Comparison of ENCODE assay signal across 17 mouse cellular contexts in genomic region chr2:45055034-45055615, GRCm38 (mm10).
DNase-seq lines count a peak whose midpoint lies in the region; ATAC-seq and TF ChIP-seq lines count a peak whose summit lies in the region.
"Had no signal": no experiment of that assay in that cellular context is flagged by ENCODE, and none has a peak within 500 bp of the region (broad histone marks: within the 10 kb centered on the region; RNA-seq: fewer than 3 reads in every experiment).

No protein-coding gene starts in this region.

- WGBS in forebrain, embryonic 12.5 days: 65% methylated on average over 8 of the region's 8 CpGs
- WGBS in forebrain, embryonic 11.5 days: 77% methylated on average over 8 of the region's 8 CpGs
- 51% methylated on average over 8 of the region's 8 CpGs for WGBS in kidney, embryonic 15.5 days
- WGBS in liver, embryonic 14.5 days (ENCODE audit: insufficient replicate concordance): 22% methylated on average over 8 of the region's 8 CpGs

- no peaks in the 10 kb centered on the region for H3K9me3 ChIP-seq in forebrain, embryonic 12.5 days
- no peaks in the 10 kb centered on the region for H3K9me3 ChIP-seq in forebrain, embryonic 11.5 days (ENCODE audit: control insufficient read depth, low read length)
- no peaks in the 10 kb centered on the region for H3K9me3 ChIP-seq in kidney, embryonic 15.5 days (replicated peaks)
- H3K9me3 ChIP-seq in erythroblast, embryonic 14.5 days (ENCODE audit: control insufficient read depth, low read length): no peaks in the 10 kb centered on the region
- H3K9me3 ChIP-seq in liver, embryonic 14.5 days (ENCODE audit: control insufficient read depth, low read length): no peaks in the 10 kb centered on the region
- H3K9me3 ChIP-seq: G1E; limb, embryonic 13.5 days; neural tube, embryonic 12.5 days had no signal

- no peak for ATAC-seq in forebrain, embryonic 12.5 days (ENCODE audit: low FRiP score)
- ATAC-seq in forebrain, embryonic 11.5 days (replicated peaks; ENCODE audit: low FRiP score): no peak
- no peak for ATAC-seq in kidney, embryonic 15.5 days (replicated peaks; ENCODE audit: low FRiP score)
- ATAC-seq in liver, embryonic 14.5 days (ENCODE audit: insufficient read depth): peak; percentile 61
- ATAC-seq: activated CD4-positive, CD25-positive, alpha-beta regulatory T cell, adult 4 months; hindbrain, postnatal 0 days had no signal

- H3K36me3 ChIP-seq in forebrain, embryonic 12.5 days (replicated peaks): no peaks in the 10 kb centered on the region
- H3K36me3 ChIP-seq in forebrain, embryonic 11.5 days (ENCODE audit: control insufficient read depth, insufficient read depth, low read length): no peaks in the 10 kb centered on the region
- no peaks in the 10 kb centered on the region; the same call in 1 of the 2 replicates for H3K36me3 ChIP-seq in kidney, embryonic 15.5 days
- H3K36me3 ChIP-seq in erythroblast, embryonic 14.5 days (ENCODE audit: control insufficient read depth): peaks cover 22% of the 10 kb centered on the region
- H3K36me3 ChIP-seq in liver, embryonic 14.5 days (replicated peaks; ENCODE audit: control insufficient read depth, insufficient read depth, low read depth): no peaks in the 10 kb centered on the region; the same call in 1 of the 2 replicates
- H3K36me3 ChIP-seq: neural tube, embryonic 12.5 days had no signal

- peaks cover 55% of the 10 kb centered on the region for H3K4me1 ChIP-seq in forebrain, embryonic 12.5 days
- peaks cover 5% of the 10 kb centered on the region; the same call in 1 of the 2 replicates for H3K4me1 ChIP-seq in forebrain, embryonic 11.5 days (replicated peaks; ENCODE audit: control insufficient read depth, insufficient read depth, low read length)
- peaks cover 41% of the 10 kb centered on the region for H3K4me1 ChIP-seq in kidney, embryonic 15.5 days
- H3K4me1 ChIP-seq in erythroblast, embryonic 14.5 days (ENCODE audit: control insufficient read depth): peaks cover 85% of the 10 kb centered on the region
- peaks cover 58% of the 10 kb centered on the region in 2 experiments for H3K4me1 ChIP-seq in liver, embryonic 14.5 days (replicated peaks; ENCODE audit: control insufficient read depth in 2 of 2, insufficient read depth in 2 of 2, low read length in 1 of 2)

- H3K27ac ChIP-seq in forebrain, embryonic 12.5 days: peak overlapping the region; percentile 3; the same call in 1 of the 2 replicates
- H3K27ac ChIP-seq in forebrain, embryonic 11.5 days (ENCODE audit: low read depth, low read length): no peak overlapping the region
- peak overlapping the region; percentile 74 for H3K27ac ChIP-seq in kidney, embryonic 15.5 days
- H3K27ac ChIP-seq in liver, embryonic 14.5 days: peak overlapping the region; percentile 94
- H3K27ac ChIP-seq: limb, embryonic 13.5 days; neural tube, embryonic 12.5 days had no signal

- H3K4me3 ChIP-seq in forebrain, embryonic 12.5 days (replicated peaks): no peak overlapping the region
- no peak overlapping the region for H3K4me3 ChIP-seq in forebrain, embryonic 11.5 days (ENCODE audit: low read depth, low read length)
- H3K4me3 ChIP-seq in kidney, embryonic 15.5 days (replicated peaks): no peak overlapping the region
- H3K4me3 ChIP-seq in erythroblast, embryonic 14.5 days (replicated peaks): peak overlapping the region; percentile 53
- peak overlapping the region; percentile 1 to 32; a peak in 3 of 4 replicates for H3K4me3 ChIP-seq in liver, embryonic 14.5 days (ENCODE audit: insufficient read depth in 1 of 2, low read depth in 2 of 2, low read length in 2 of 2)
- H3K4me3 ChIP-seq: limb, embryonic 13.5 days; neural tube, embryonic 12.5 days had no signal

- no peak overlapping the region for H3K9ac ChIP-seq in forebrain, embryonic 12.5 days
- no peak overlapping the region for H3K9ac ChIP-seq in forebrain, embryonic 11.5 days (ENCODE audit: low read length)
- H3K9ac ChIP-seq in kidney, embryonic 15.5 days: no peak overlapping the region
- peak overlapping the region; percentile 15 for H3K9ac ChIP-seq in liver, embryonic 14.5 days (replicated peaks)
- H3K9ac ChIP-seq: limb, embryonic 13.5 days; neural tube, embryonic 12.5 days had no signal

- no peaks in the 10 kb centered on the region for H3K27me3 ChIP-seq in forebrain, embryonic 12.5 days
- no peaks in the 10 kb centered on the region for H3K27me3 ChIP-seq in forebrain, embryonic 11.5 days (ENCODE audit: control insufficient read depth, insufficient read depth, low read length)
- H3K27me3 ChIP-seq in kidney, embryonic 15.5 days: no peaks in the 10 kb centered on the region
- H3K27me3 ChIP-seq in erythroblast, embryonic 14.5 days (ENCODE audit: control insufficient read depth): no peaks in the 10 kb centered on the region
- H3K27me3 ChIP-seq in liver, embryonic 14.5 days (ENCODE audit: control insufficient read depth, insufficient read depth, low read length): no peaks in the 10 kb centered on the region
- H3K27me3 ChIP-seq: neural tube, embryonic 12.5 days had no signal

- TF ChIP-seq EP300 in liver, embryonic 14.5 days (IDR thresholded peaks at IDR 0.05; ENCODE audit: low read depth): peak; percentile 26; the same call in 1 of the 2 replicates

- no peak for DNase-seq in forebrain, embryonic 11.5 days (ENCODE audit: low spot score)
- no peak for DNase-seq in kidney, postnatal 25 days
- peak in 1 of 3 experiments; percentile 46 for DNase-seq in liver, embryonic 14.5 days (ENCODE audit: low read depth in 3 of 3, low spot score in 3 of 3)
- no peak for DNase-seq in layer of hippocampus, adult 11-12 months (ENCODE audit: low spot score)
- DNase-seq in frontal cortex, postnatal 36 days (ENCODE audit: low spot score in 2 of 2): no peak
- DNase-seq: cerebellum, postnatal 14 days; gastrocnemius, postnatal 36 days; layer of hippocampus, adult 9-11 months; midbrain, embryonic 14.5 days had no signal

- no peak overlapping the region for H3K4me2 ChIP-seq in forebrain, embryonic 12.5 days
- H3K4me2 ChIP-seq in forebrain, embryonic 11.5 days (ENCODE audit: low read depth, low read length, severe bottlenecking): no peak overlapping the region
- H3K4me2 ChIP-seq in kidney, embryonic 15.5 days: no peak overlapping the region
- peak overlapping the region; percentile 73 for H3K4me2 ChIP-seq in liver, embryonic 14.5 days (ENCODE audit: low read depth)
- H3K4me2 ChIP-seq: limb, embryonic 13.5 days; neural tube, embryonic 12.5 days had no signal

- no peak for TF ChIP-seq CTCF in liver, embryonic 14.5 days (IDR thresholded peaks at IDR 0.05; ENCODE audit: low read depth)

Comparison
In these comparisons a context has a peak if more than half of its experiments do, and no peak if none do; other contexts are left out.
1. H3K4me3 ChIP-seq: peak in erythroblast, embryonic 14.5 days (single experiment) and liver, embryonic 14.5 days (2 of 2); none in forebrain, embryonic 12.5 days (single experiment), forebrain, embryonic 11.5 days (single experiment) and kidney, embryonic 15.5 days (single experiment).